Mouse (Mus musculus): ENCODE results near the gene Gm45837.

- TF ChIP-seq SIN3A (IDR thresholded peaks at IDR 0.05; ENCODE audit: low read length): no peak
- TF ChIP-seq CTCF (IDR thresholded peaks at IDR 0.05 in 2 of 3, conservative IDR thresholded peaks at IDR 0.05 in 1 of 3; ENCODE audit: control insufficient read depth in 1 of 3, insufficient read depth in 1 of 3, low read depth in 2 of 3, low read length in 3 of 3, poor library complexity in 1 of 3, severe bottlenecking in 1 of 3): no peak
- TF ChIP-seq MYC (IDR thresholded peaks at IDR 0.05; ENCODE audit: low read depth, low read length): no peak
- TF ChIP-seq MAX (IDR thresholded peaks at IDR 0.05; ENCODE audit: low read length): no peak
Observed at GRCm38 (mm10) chr7:101483498-101484115, 72.9 kb downstream of the Gm45837 start.

Data from MEL (cell line).